Mouse (Mus musculus): Measurements from ENCODE around the gene Gxylt2. TPM values are rescaled to one million over a fixed set of nuclear protein-coding genes. Genes with fewer than 3 reads are reported as not detected.

Gene Gxylt2
- polyA plus RNA-seq, 1 experiment from 2014 or later, result 5.0 TPM

DNA sequence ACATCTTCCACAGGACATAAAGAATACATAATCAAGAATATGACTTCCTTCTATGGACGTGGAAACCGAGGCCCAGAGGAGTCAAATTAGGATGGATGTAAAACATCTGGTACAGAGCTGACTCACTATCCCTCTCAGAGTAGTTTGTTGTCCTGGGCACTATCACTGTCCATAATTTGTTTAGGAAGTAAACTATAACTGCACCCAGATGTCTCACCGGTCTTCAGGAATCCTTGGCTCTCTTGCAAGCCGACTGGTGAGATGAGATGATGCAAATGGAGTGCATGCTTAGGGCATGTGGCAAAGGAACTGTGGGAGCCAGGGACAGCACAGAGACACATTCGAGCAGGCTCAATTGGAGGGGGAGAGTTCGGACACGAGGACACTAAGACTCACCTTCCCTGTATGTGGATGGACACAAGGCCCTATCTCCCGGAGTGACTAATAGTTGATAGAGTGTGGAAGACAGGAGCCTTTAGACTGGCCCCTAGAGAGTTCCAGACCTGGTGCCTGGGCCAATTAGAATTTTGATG, 10.8 kb downstream of the Gxylt2 start:
- Histone ChIP-seq H3K27ac (no peak overlapping the region; the same call in 1 of the 2 replicates), H3K4me3 (no peak overlapping the region), H3K4me2 (no peak overlapping the region), H3K36me3 (no peaks in the 10 kb centered on the region), H3K4me1 (replicated peaks) (no peaks in the 10 kb centered on the region; the same call in 1 of the 2 replicates), H3K27me3 (0 out of 2 replicates have a peak, but pooled peaks cover 4% of the 10 kb centered on the region), H3K9me3 (replicated peaks) (no peaks in the 10 kb centered on the region), H3K9ac (no peak overlapping the region)
- ATAC-seq (replicated peaks; ENCODE audit: insufficient number of reproducible peaks, insufficient read depth, low FRiP score, low read depth), result no peak
- WGBS, result 66% methylated on average over 8 of the region's 8 CpGs

DNA sequence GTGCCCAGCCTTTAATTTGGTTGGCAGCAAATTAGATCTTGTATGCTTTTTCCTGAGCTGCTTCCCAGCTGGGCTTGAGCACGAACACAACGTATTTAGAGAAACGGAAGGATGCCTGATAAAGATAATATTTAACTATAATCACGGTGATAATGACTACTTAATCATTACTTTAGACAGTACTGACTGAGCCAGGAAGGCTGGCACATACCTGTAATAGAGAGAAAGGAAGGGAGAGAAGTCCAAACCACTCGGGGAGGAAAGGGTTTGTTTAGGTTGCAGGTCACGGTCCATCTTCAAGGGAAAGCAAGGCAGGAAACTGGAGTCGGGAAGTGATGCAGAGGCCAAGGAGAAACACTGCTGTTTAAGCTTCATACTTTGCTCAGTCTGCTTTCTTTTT, 11.6 kb downstream of the Gxylt2 start:
- Histone ChIP-seq H3K4me1 (replicated peaks) (peaks cover 5% of the 10 kb centered on the region), H3K27me3 (0 out of 2 replicates have a peak, but pooled peaks cover 7% of the 10 kb centered on the region), H3K9ac (no peak overlapping the region), H3K4me3 (no peak overlapping the region), H3K27ac (no peak overlapping the region), H3K36me3 (no peaks in the 10 kb centered on the region), H3K4me2 (no peak overlapping the region), H3K9me3 (replicated peaks) (no peaks in the 10 kb centered on the region)
- ATAC-seq (replicated peaks; ENCODE audit: insufficient number of reproducible peaks, insufficient read depth, low FRiP score, low read depth), result no peak
- WGBS, result 55% methylated on average over 7 of the region's 7 CpGs

DNA sequence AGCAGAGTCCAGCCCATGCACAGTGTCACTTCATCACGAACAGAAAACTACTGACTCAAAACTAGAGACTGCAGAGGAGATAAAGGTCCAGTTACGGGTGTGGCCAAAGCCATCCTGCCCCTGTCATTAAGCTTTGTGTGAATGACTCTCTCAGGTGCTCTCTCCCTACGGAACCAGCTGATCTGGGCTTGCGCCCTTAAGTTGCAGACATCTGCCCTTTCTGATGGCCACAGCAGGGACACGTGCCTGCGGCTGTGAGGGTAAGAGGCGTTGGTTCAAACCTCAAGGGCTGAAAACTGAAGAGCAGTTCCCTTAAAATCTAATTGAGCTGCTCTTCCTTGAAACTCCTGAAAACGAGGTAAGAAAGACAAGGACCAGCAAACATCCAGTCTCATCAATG, 12.3 kb downstream of the Gxylt2 start:
- peaks cover 9% of the 10 kb centered on the region for H3K4me1 ChIP-seq (replicated peaks)
- no peaks in the 10 kb centered on the region for H3K9me3 ChIP-seq (replicated peaks)
- no peak for ATAC-seq (replicated peaks; ENCODE audit: insufficient number of reproducible peaks, insufficient read depth, low FRiP score, low read depth)
- H3K27ac ChIP-seq, result no peak overlapping the region
- H3K4me3 ChIP-seq, result no peak overlapping the region
- no peaks in the 10 kb centered on the region for H3K36me3 ChIP-seq
- H3K4me2 ChIP-seq, result no peak overlapping the region
- H3K9ac ChIP-seq, result no peak overlapping the region
- 66% methylated on average over 8 of the region's 8 CpGs for WGBS
- H3K27me3 ChIP-seq, result 0 out of 2 replicates have a peak, but pooled peaks cover 7% of the 10 kb centered on the region

DNA sequence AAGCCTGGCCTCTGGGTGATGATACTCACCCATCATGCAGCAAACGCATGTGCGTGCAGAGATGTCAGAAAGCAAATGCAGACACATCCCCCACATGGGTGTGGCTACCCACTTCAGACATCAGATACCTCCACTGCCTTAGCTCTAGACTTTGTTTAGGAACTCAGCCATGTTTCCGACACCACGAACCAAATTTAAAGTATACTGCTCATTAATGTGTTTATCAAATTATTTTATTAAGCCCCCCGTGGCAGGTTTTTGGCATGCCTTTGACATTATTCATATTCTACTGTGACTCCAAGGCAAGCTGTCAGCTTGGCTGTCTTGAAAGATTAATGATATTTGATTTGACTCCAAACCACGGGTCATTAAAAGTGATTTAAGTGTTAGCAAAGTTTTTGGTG, 15.6 kb downstream of the Gxylt2 start:
- Histone ChIP-seq H3K4me3 (no peak overlapping the region), H3K9me3 (replicated peaks) (no peaks in the 10 kb centered on the region), H3K27me3 (0 out of 2 replicates have a peak, but pooled peaks cover 7% of the 10 kb centered on the region), H3K36me3 (no peaks in the 10 kb centered on the region), H3K4me2 (no peak overlapping the region), H3K27ac (no peak overlapping the region), H3K9ac (no peak overlapping the region), H3K4me1 (replicated peaks) (peaks cover 9% of the 10 kb centered on the region)
- no peak for ATAC-seq (replicated peaks; ENCODE audit: insufficient number of reproducible peaks, insufficient read depth, low FRiP score, low read depth)
- 55% methylated on average over 6 of the region's 6 CpGs for WGBS

DNA sequence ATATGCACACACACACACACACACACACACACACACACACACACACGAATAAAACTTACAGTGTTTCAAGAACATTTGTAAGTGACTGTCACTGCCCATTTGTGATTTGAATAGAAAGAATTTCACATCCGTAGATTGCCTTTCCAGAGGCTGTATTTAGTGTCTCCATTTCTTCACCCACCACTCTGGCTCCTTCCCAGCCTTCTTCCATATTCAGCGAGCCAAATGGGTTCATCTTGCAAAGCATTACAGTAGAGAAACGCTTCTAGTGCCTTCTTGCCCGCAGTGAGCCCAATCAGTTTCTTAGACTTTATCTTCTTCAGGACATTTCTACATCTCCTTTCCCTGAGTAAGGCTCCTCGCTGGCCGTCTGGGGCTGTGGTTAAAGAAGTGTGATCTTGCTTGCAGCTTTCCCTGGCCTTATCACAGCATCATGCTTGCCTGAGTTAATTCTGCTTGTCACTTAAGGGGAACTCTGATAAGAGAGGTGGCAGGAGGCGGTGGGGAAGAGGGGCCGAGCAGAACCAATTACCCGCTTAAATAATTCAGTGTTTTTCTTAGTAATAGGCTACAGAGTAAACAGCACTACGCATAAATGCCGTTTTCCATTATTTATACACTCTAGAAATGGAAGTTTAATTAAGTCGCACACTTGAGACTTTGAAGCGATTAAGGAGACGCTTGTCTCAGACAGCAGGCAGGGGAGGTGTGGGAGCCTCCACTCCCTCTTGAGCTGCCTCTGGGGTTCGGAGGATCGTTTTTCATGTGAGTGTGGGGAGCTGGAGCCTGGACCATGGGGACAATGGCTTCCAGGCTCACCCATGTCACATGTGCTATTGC, 16.6 kb downstream of the Gxylt2 start:
- H3K4me3 ChIP-seq, result no peak overlapping the region
- H3K9ac ChIP-seq, result no peak overlapping the region
- 0 out of 2 replicates have a peak, but pooled peaks cover 7% of the 10 kb centered on the region for H3K27me3 ChIP-seq
- no peak for ATAC-seq (replicated peaks; ENCODE audit: insufficient number of reproducible peaks, insufficient read depth, low FRiP score, low read depth)
- H3K4me2 ChIP-seq, result 0 out of 2 replicates have a peak overlapping the region, but pooled peaks have one; percentile 39
- H3K4me1 ChIP-seq (replicated peaks), result peaks cover 9% of the 10 kb centered on the region
- H3K9me3 ChIP-seq (replicated peaks), result no peaks in the 10 kb centered on the region
- no peaks in the 10 kb centered on the region for H3K36me3 ChIP-seq
- WGBS, result 20% methylated on average over 17 of the region's 17 CpGs
- no peak overlapping the region for H3K27ac ChIP-seq

DNA sequence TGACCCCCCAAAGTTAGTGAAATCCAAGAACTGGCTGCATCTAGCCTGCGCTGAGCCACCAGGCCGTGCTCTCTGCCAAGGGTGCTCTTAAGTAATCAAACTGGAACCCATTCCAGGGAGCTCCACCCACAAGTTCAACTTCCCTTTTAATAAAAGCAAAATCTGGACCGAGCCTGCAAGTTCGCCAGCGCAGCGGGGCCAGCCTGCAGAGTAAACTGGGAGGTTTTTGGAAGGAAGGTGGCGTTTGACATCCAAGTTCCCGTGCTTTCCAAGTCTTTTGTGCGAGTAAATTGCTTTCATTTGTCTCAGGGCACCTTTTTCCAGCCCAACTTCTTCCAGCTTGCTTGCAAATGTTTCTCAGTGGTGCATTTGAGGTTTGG, 27.5 kb downstream of the Gxylt2 start:
- Histone ChIP-seq H3K4me2 (no peak overlapping the region), H3K9ac (no peak overlapping the region), H3K27ac (peak overlapping the region; percentile 67), H3K4me3 (peak overlapping the region; percentile 2; the same call in 1 of the 2 replicates), H3K9me3 (replicated peaks) (no peaks in the 10 kb centered on the region), H3K27me3 (no peaks in the 10 kb centered on the region), H3K4me1 (replicated peaks) (peaks cover 6% of the 10 kb centered on the region; the same call in 1 of the 2 replicates), H3K36me3 (no peaks in the 10 kb centered on the region)
- ATAC-seq (replicated peaks; ENCODE audit: insufficient number of reproducible peaks, insufficient read depth, low FRiP score, low read depth), result no peak
- WGBS, result 55% methylated on average over 9 of the region's 9 CpGs

DNA sequence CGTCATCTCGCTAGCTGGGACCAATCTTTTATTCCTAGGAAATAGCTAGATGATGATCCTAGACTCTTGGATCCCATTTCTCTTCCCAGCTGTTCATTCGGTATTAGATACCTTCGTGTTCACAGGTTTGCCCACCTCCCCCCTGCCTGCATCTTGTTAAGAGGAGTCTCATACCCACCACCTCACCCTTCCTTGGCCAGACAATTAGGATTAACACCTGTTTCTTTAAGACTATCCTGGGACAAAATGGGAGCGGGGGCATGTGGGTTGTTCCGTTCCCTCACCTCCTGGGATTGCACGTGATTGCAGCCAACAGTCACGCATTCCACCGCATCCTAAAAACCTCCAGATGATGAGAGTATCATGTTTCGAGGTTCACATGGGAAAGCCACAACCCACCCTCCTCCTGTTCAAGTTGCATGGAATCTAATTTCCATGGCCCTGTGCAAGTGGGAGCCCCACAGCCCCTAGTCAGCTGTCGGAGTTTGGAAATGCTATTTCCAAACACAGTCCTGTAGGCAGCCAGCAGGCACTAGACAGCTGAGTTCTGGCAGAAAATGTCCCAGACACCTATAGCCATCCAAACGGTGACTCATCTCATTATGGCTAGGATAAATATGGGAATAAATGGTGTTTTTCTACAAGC, 28.0 kb downstream of the Gxylt2 start:
- peak overlapping the region; percentile 15; the same call in 1 of the 2 replicates for H3K4me2 ChIP-seq
- 47% methylated on average over 12 of the region's 12 CpGs for WGBS
- H3K36me3 ChIP-seq, result no peaks in the 10 kb centered on the region
- H3K9ac ChIP-seq, result no peak overlapping the region
- H3K4me3 ChIP-seq, result peak overlapping the region; percentile 2; the same call in 1 of the 2 replicates
- peak overlapping the region; percentile 67 for H3K27ac ChIP-seq
- H3K9me3 ChIP-seq (replicated peaks), result no peaks in the 10 kb centered on the region
- no peaks in the 10 kb centered on the region for H3K27me3 ChIP-seq
- peaks cover 6% of the 10 kb centered on the region; the same call in 1 of the 2 replicates for H3K4me1 ChIP-seq (replicated peaks)
- peak; percentile 47 for ATAC-seq (replicated peaks; ENCODE audit: insufficient number of reproducible peaks, insufficient read depth, low FRiP score, low read depth)

DNA sequence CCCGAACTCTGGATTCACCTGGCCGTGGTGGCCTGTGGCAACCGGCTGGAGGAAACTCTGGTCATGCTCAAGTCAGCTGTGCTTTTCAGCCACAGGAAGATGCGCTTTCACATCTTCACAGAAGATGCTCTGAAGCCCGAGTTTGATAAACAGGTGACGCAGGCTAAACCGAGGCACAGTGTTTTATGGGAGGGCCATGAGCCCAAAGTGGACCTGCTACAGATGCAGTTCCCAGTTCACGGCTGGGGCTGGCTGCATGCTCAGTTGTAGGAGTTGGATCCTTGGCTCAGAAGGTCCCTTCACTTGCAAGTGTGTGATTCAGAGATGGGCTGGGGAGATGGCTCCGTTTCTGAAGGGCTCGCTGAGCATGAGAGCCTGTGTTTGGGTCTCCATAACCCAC, 28.7 kb downstream of the Gxylt2 start:
- H3K36me3 ChIP-seq, result no peaks in the 10 kb centered on the region
- no peaks in the 10 kb centered on the region for H3K9me3 ChIP-seq (replicated peaks)
- peak overlapping the region; percentile 38; the same call in 1 of the 2 replicates for H3K27ac ChIP-seq
- ATAC-seq (replicated peaks; ENCODE audit: insufficient number of reproducible peaks, insufficient read depth, low FRiP score, low read depth), result no peak
- H3K4me3 ChIP-seq, result no peak overlapping the region
- WGBS, result 80% methylated on average over 10 of the region's 10 CpGs
- H3K4me2 ChIP-seq, result no peak overlapping the region
- H3K9ac ChIP-seq, result no peak overlapping the region
- peaks cover 6% of the 10 kb centered on the region; the same call in 1 of the 2 replicates for H3K4me1 ChIP-seq (replicated peaks)
- H3K27me3 ChIP-seq, result no peaks in the 10 kb centered on the region

GRCm38 (mm10) chr6:100734321-100734720, 29.8 kb downstream of the Gxylt2 start:
- peak; percentile 72; the same call in 1 of the 2 replicates for ATAC-seq (replicated peaks; ENCODE audit: insufficient number of reproducible peaks, insufficient read depth, low FRiP score, low read depth)
- H3K4me2 ChIP-seq, result no peak overlapping the region
- H3K9me3 ChIP-seq (replicated peaks), result no peaks in the 10 kb centered on the region
- WGBS, result 77% methylated on average over 6 of the region's 6 CpGs
- H3K4me1 ChIP-seq (replicated peaks), result peaks cover 6% of the 10 kb centered on the region; the same call in 1 of the 2 replicates
- H3K9ac ChIP-seq, result no peak overlapping the region
- H3K27me3 ChIP-seq, result no peaks in the 10 kb centered on the region
- H3K36me3 ChIP-seq, result no peaks in the 10 kb centered on the region
- H3K4me3 ChIP-seq, result no peak overlapping the region
- no peak overlapping the region for H3K27ac ChIP-seq

DNA sequence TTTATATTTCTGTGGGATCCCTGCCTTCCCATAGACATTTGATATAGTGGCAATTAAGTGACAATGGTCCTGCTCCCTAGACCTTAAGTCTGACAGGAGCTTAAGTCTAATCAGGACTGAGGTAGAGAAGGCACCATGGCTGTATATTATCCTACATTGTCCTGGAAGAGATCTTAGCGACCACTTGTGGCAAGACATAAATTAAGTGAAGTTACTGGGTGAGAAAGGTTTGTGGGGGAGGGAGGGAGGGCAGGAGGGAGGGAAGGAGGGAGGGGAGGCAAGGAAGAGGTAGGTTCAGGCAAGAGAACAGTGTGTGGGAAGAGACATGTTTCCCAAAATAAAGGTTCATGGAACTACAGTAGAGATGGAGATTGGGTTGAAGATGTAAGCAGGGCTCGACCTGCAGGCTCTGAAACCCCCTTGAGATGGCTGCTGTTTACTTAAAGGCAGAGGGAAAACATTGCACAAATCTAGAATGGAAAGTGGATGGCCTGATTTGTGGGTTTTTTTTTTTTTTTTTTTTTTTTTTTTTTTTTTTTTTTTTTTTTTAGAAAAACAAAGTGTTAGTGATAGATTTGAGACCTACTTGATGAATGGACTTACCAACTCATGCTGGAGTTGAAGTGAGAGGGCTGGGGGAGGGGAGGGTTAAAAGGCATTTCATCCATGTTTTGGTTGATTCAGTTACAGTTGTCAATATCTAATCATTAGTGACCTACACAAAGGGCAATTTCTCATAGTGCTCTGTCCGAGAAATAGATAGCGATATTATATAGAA, 54.1 kb downstream of the Gxylt2 start:
- Histone ChIP-seq H3K4me2 (no peak overlapping the region), H3K9ac (no peak overlapping the region), H3K36me3 (no peaks in the 10 kb centered on the region), H3K9me3 (replicated peaks) (no peaks in the 10 kb centered on the region), H3K27me3 (no peaks in the 10 kb centered on the region), H3K27ac (no peak overlapping the region), H3K4me3 (no peak overlapping the region), H3K4me1 (replicated peaks) (no peaks in the 10 kb centered on the region)
- ATAC-seq (replicated peaks; ENCODE audit: insufficient number of reproducible peaks, insufficient read depth, low FRiP score, low read depth), result no peak
- WGBS, result 76% methylated on average over 4 of the region's 4 CpGs

- no peaks in the 10 kb centered on the region for H3K27me3 ChIP-seq
- H3K4me2 ChIP-seq, result no peak overlapping the region
- H3K27ac ChIP-seq, result no peak overlapping the region
- no peak overlapping the region for H3K9ac ChIP-seq
- ATAC-seq (replicated peaks; ENCODE audit: insufficient number of reproducible peaks, insufficient read depth, low FRiP score, low read depth), result no peak
- H3K4me1 ChIP-seq (replicated peaks), result no peaks in the 10 kb centered on the region
- no peaks in the 10 kb centered on the region for H3K36me3 ChIP-seq
- 79% methylated on average over 4 of the region's 4 CpGs for WGBS
- H3K4me3 ChIP-seq, result no peak overlapping the region
- no peaks in the 10 kb centered on the region for H3K9me3 ChIP-seq (replicated peaks)
Observed at GRCm38 (mm10) chr6:100767756-100768155, 63.2 kb downstream of the Gxylt2 start.
